Mouse (Mus musculus) hindbrain, postnatal 0 days (tissue): ENCODE data around the gene Gm5108. TPM values are rescaled to one million over a fixed set of nuclear protein-coding genes. Genes with fewer than 3 reads are reported as not detected.

ENCODE experiments used
- ATAC-seq: fragments of 200-750 bp; cut with Nextera tagmentation; 2 replicates; pipeline ENCODE4 v1.8.0; 2017; ENCODE audit warnings: mild to moderate bottlenecking, moderate TSS enrichment, moderate library complexity
- DNase-seq: peaks from one replicate; pipeline ENCODE4 v3.0.0-alpha.2; 2015; ENCODE audit warnings: low spot score
- H3K27ac ChIP-seq: fragments of 300-500 bp; sonication (generic); 2 replicates; pipeline ENCODE4 v1.5.1; 2014; ENCODE audit warnings: mild to moderate bottlenecking
- H3K27me3 ChIP-seq: fragments of 300-500 bp; sonication (generic); 2 replicates; pipeline ENCODE4 v1.6.1; 2014; ENCODE audit warnings: low read length, mixed read lengths; ENCODE audit not compliant: insufficient read depth
- H3K36me3 ChIP-seq: fragments of 300-500 bp; sonication (generic); 2 replicates; pipeline ENCODE4 v1.6.1; 2014; ENCODE audit warnings: low read length, mixed read lengths; ENCODE audit not compliant: insufficient read depth
- H3K4me1 ChIP-seq: fragments of 300-500 bp; sonication (generic); 2 replicates; pipeline ENCODE4 v1.6.1; 2014; ENCODE audit warnings: antibody characterized with exemption, low read length, mixed read lengths; ENCODE audit not compliant: insufficient read depth
- H3K4me2 ChIP-seq: fragments of 300-500 bp; sonication (generic); 2 replicates; pipeline ENCODE4 v1.6.1; 2014; ENCODE audit warnings: low read depth, mild to moderate bottlenecking, low read length, moderate library complexity, mixed read lengths
- H3K4me3 ChIP-seq: fragments of 300-500 bp; sonication (generic); 2 replicates; pipeline ENCODE4 v1.5.1; 2014; ENCODE audit warnings: low read length
- H3K9ac ChIP-seq: fragments of 300-500 bp; sonication (generic); replicated peaks from 2 replicates; pipeline ENCODE4 v1.6.1; 2014; ENCODE audit warnings: mild to moderate bottlenecking, low read length, moderate library complexity, mixed read lengths
- H3K9me3 ChIP-seq: fragments of 300-500 bp; sonication (generic); 2 replicates; pipeline ENCODE4 v1.6.1; 2016; ENCODE audit warnings: low read length, mixed read lengths
- CTCF ChIP-seq: IDR thresholded peaks from 2 replicates; pipeline ENCODE4 v1.5.1; 2016; ENCODE audit warnings: antibody characterized with exemption, control low read depth, low read depth
- WGBS: fragments of 180-500 bp; shearing (Covaris S2); extraction: QIAGEN DNeasy Blood & Tissue Kit; methylation state at CpG from one replicate; pipeline ENCODE4 v1.1.7; 2014; 5-methylcytosine and 5-hydroxymethylcytosine counted together
- polyA plus RNA-seq: library from polyadenylated mRNA; unstranded; fragments of >200 nt; fragmentation: Nextera tagmentation; extraction: Ambion mirVana; gene quantifications from 2 replicates; pipeline ENCODE4 v1.2.1, GENCODE M21; 2015
- total RNA-seq: library from RNA; depleted of rRNA; stranded (reverse); fragments of >200 nt; gene quantifications from 2 replicates; pipeline ENCODE4 v1.2.3, GENCODE M21; 2014

Gm5108 gene
- total and polyA plus RNA-seq, 2 experiments from 2014 or later: not detected

- H3K4me1 ChIP-seq: no peaks in the 10 kb centered on the region
- 29% methylated on average over 3 of the region's 3 CpGs for WGBS
- no peak for ATAC-seq
Observed at GRCm38 (mm10) chr5:67981946-67982526, 40.6 kb downstream of the Gm5108 start.

GRCm38 (mm10) chr5:67990426-67990825 is 49.0 kb downstream of the Gm5108 start:
- no peak for TF ChIP-seq CTCF
- ATAC-seq (no peak), DNase-seq (no peak)
- Histone ChIP-seq H3K4me2 (no peak overlapping the region), H3K9me3 (no peaks in the 10 kb centered on the region), H3K27me3 (no peaks in the 10 kb centered on the region), H3K27ac (no peak overlapping the region), H3K36me3 (no peaks in the 10 kb centered on the region), H3K9ac (no peak overlapping the region), H3K4me3 (no peak overlapping the region), H3K4me1 (no peaks in the 10 kb centered on the region)

More at GRCm38 (mm10) chr5:67981946-67982526, 40.6 kb downstream of the Gm5108 start:
- DNase-seq: no peak
- H3K9ac ChIP-seq: no peak overlapping the region
- no peak overlapping the region for H3K4me3 ChIP-seq
- H3K9me3 ChIP-seq: no peaks in the 10 kb centered on the region
- H3K36me3 ChIP-seq: no peaks in the 10 kb centered on the region
- no peak for TF ChIP-seq CTCF
- no peaks in the 10 kb centered on the region for H3K27me3 ChIP-seq
- H3K4me2 ChIP-seq: no peak overlapping the region
- no peak overlapping the region for H3K27ac ChIP-seq

GRCm38 (mm10) chr5:68002611-68003010 is 61.1 kb downstream of the Gm5108 start:
- no peak for TF ChIP-seq CTCF
- no peak for ATAC-seq

GRCm38 (mm10) chr5:68003904-68004303 is 62.4 kb downstream of the Gm5108 start:
- 22% methylated on average over 2 of the region's 2 CpGs for WGBS
- no peak for TF ChIP-seq CTCF
- no peak overlapping the region for H3K4me2 ChIP-seq
- H3K9ac ChIP-seq: no peak overlapping the region
- H3K36me3 ChIP-seq: no peaks in the 10 kb centered on the region
- ATAC-seq (no peak), DNase-seq (peak; percentile 49)
- no peak overlapping the region for H3K4me3 ChIP-seq
- no peaks in the 10 kb centered on the region for H3K9me3 ChIP-seq
- no peak overlapping the region for H3K27ac ChIP-seq
- H3K27me3 ChIP-seq: no peaks in the 10 kb centered on the region
- no peaks in the 10 kb centered on the region for H3K4me1 ChIP-seq

More at GRCm38 (mm10) chr5:68002611-68003010, 61.1 kb downstream of the Gm5108 start:
- Histone ChIP-seq H3K27ac (no peak overlapping the region), H3K9ac (no peak overlapping the region), H3K4me2 (no peak overlapping the region), H3K36me3 (no peaks in the 10 kb centered on the region), H3K27me3 (no peaks in the 10 kb centered on the region), H3K4me1 (no peaks in the 10 kb centered on the region), H3K4me3 (no peak overlapping the region), H3K9me3 (no peaks in the 10 kb centered on the region)
- 87% methylated on average over 6 of the region's 6 CpGs for WGBS
- DNase-seq: peak; percentile 21

- no peak overlapping the region for H3K27ac ChIP-seq
- ATAC-seq: no peak
- TF ChIP-seq CTCF: no peak
Observed at GRCm38 (mm10) chr5:68004419-68004818, 63.0 kb downstream of the Gm5108 start.

GRCm38 (mm10) chr5:68007074-68007473 is 65.6 kb downstream of the Gm5108 start:
- Histone ChIP-seq H3K9me3 (no peaks in the 10 kb centered on the region), H3K36me3 (no peaks in the 10 kb centered on the region), H3K9ac (no peak overlapping the region), H3K4me1 (no peaks in the 10 kb centered on the region), H3K4me2 (no peak overlapping the region), H3K4me3 (no peak overlapping the region), H3K27me3 (no peaks in the 10 kb centered on the region), H3K27ac (no peak overlapping the region)
- WGBS: 84% methylated on average over 4 of the region's 4 CpGs
- DNase-seq (no peak), ATAC-seq (no peak)
- no peak for TF ChIP-seq CTCF

More at GRCm38 (mm10) chr5:68004419-68004818, 63.0 kb downstream of the Gm5108 start:
- no peaks in the 10 kb centered on the region for H3K9me3 ChIP-seq
- H3K36me3 ChIP-seq: no peaks in the 10 kb centered on the region
- WGBS: 86% methylated on average over 2 of the region's 2 CpGs
- H3K4me1 ChIP-seq: no peaks in the 10 kb centered on the region
- H3K27me3 ChIP-seq: no peaks in the 10 kb centered on the region
- no peak overlapping the region for H3K9ac ChIP-seq
- no peak overlapping the region for H3K4me3 ChIP-seq
- DNase-seq: no peak
- H3K4me2 ChIP-seq: no peak overlapping the region

GRCm38 (mm10) chr5:68011569-68011968 is 70.1 kb downstream of the Gm5108 start:
- H3K4me2 ChIP-seq: no peak overlapping the region
- H3K4me1 ChIP-seq: no peaks in the 10 kb centered on the region
- TF ChIP-seq CTCF: no peak
- H3K9me3 ChIP-seq: no peaks in the 10 kb centered on the region
- H3K4me3 ChIP-seq: no peak overlapping the region
- H3K27me3 ChIP-seq: no peaks in the 10 kb centered on the region
- WGBS: 80% methylated on average over 3 of the region's 3 CpGs
- no peak overlapping the region for H3K9ac ChIP-seq
- H3K27ac ChIP-seq: no peak overlapping the region
- no peak for ATAC-seq
- no peaks in the 10 kb centered on the region for H3K36me3 ChIP-seq
- DNase-seq: no peak
